Mouse (Mus musculus): Measurements from ENCODE around the gene Gpr180.

- TF ChIP-seq CTCF (IDR thresholded peaks at IDR 0.05; ENCODE audit: low read depth), result no peak
- TF ChIP-seq EP300 (optimal IDR thresholded peaks at IDR 0.05), result no peak
These were observed 10.7 kb upstream of the Gpr180 start for GRCm38 (mm10) chr14:118126301-118126700.
